Mouse (Mus musculus): ENCODE results near the gene Ceacam16. TPM values are rescaled to one million over a fixed set of nuclear protein-coding genes. Genes with fewer than 3 reads are reported as not detected.
A peak's percentile ranks its signal among the peaks of the same experiment; 100 is the strongest.

Ceacam16 gene
- polyA plus RNA-seq, 1 experiment from 2014 or later: not detected

- ATAC-seq (ENCODE audit: low read depth): no peak
Measured at GRCm38 (mm10) chr7:19834055-19834454, 27.0 kb downstream of the Ceacam16 start.

GRCm38 (mm10) chr7:19831837-19832236, 29.3 kb downstream of the Ceacam16 start:
- H3K4me1 ChIP-seq (ENCODE audit: control insufficient read depth, low read depth, low read length): peaks cover 9% of the 10 kb centered on the region
- H3K9ac ChIP-seq (ENCODE audit: low read depth, low read length): no peak overlapping the region
- no peak overlapping the region for H3K27ac ChIP-seq (ENCODE audit: low read length)
- 50% methylated on average over 9 of the region's 9 CpGs for WGBS (ENCODE audit: insufficient replicate concordance)
- H3K9me3 ChIP-seq (replicated peaks; ENCODE audit: control insufficient read depth, low read length): no peaks in the 10 kb centered on the region
- no peaks in the 10 kb centered on the region for H3K27me3 ChIP-seq (ENCODE audit: control insufficient read depth, insufficient read depth, low read depth, low read length)
- H3K4me2 ChIP-seq (ENCODE audit: low read depth, low read length): no peak overlapping the region
- no peak for ATAC-seq (ENCODE audit: low read depth)
- H3K36me3 ChIP-seq (ENCODE audit: control insufficient read depth, insufficient read depth): no peaks in the 10 kb centered on the region
- no peak overlapping the region for H3K4me3 ChIP-seq (ENCODE audit: low read depth, low read length)

More at GRCm38 (mm10) chr7:19834055-19834454, 27.0 kb downstream of the Ceacam16 start:
- no peak overlapping the region for H3K4me2 ChIP-seq (ENCODE audit: low read depth, low read length)
- 56% methylated on average over 3 of the region's 3 CpGs for WGBS (ENCODE audit: insufficient replicate concordance)
- H3K27ac ChIP-seq (ENCODE audit: low read length): no peak overlapping the region
- no peaks in the 10 kb centered on the region for H3K27me3 ChIP-seq (ENCODE audit: control insufficient read depth, insufficient read depth, low read depth, low read length)
- H3K9ac ChIP-seq (ENCODE audit: low read depth, low read length): no peak overlapping the region
- no peaks in the 10 kb centered on the region for H3K36me3 ChIP-seq (ENCODE audit: control insufficient read depth, insufficient read depth)
- H3K9me3 ChIP-seq (replicated peaks; ENCODE audit: control insufficient read depth, low read length): no peaks in the 10 kb centered on the region
- H3K4me3 ChIP-seq (ENCODE audit: low read depth, low read length): no peak overlapping the region
- H3K4me1 ChIP-seq (ENCODE audit: control insufficient read depth, low read depth, low read length): peaks cover 9% of the 10 kb centered on the region

- H3K4me2 ChIP-seq (ENCODE audit: low read depth, low read length): 0 out of 2 replicates have a peak overlapping the region, but pooled peaks have one; percentile 7
- H3K27ac ChIP-seq (ENCODE audit: low read length): no peak overlapping the region
- no peak overlapping the region for H3K4me3 ChIP-seq (ENCODE audit: low read depth, low read length)
- peak; percentile 86 for ATAC-seq (ENCODE audit: low read depth)
- no peaks in the 10 kb centered on the region for H3K36me3 ChIP-seq (ENCODE audit: control insufficient read depth, insufficient read depth)
- 15% methylated on average over 13 of the region's 13 CpGs for WGBS (ENCODE audit: insufficient replicate concordance)
- no peak overlapping the region for H3K9ac ChIP-seq (ENCODE audit: low read depth, low read length)
- no peaks in the 10 kb centered on the region for H3K27me3 ChIP-seq (ENCODE audit: control insufficient read depth, insufficient read depth, low read depth, low read length)
- H3K9me3 ChIP-seq (replicated peaks; ENCODE audit: control insufficient read depth, low read length): no peaks in the 10 kb centered on the region
- peaks cover 9% of the 10 kb centered on the region for H3K4me1 ChIP-seq (ENCODE audit: control insufficient read depth, low read depth, low read length)
Measured at GRCm38 (mm10) chr7:19830682-19831156, 30.4 kb downstream of the Ceacam16 start.

GRCm38 (mm10) chr7:19829694-19830093, 31.4 kb downstream of the Ceacam16 start:
- H3K4me2 ChIP-seq (ENCODE audit: low read depth, low read length): no peak overlapping the region

GRCm38 (mm10) chr7:19826756-19827155, 34.3 kb downstream of the Ceacam16 start:
- peaks cover 18% of the 10 kb centered on the region for H3K4me1 ChIP-seq (ENCODE audit: control insufficient read depth, low read depth, low read length)
- H3K36me3 ChIP-seq (ENCODE audit: control insufficient read depth, insufficient read depth): no peaks in the 10 kb centered on the region
- H3K27me3 ChIP-seq (ENCODE audit: control insufficient read depth, insufficient read depth, low read depth, low read length): peaks cover 16% of the 10 kb centered on the region
- no peak overlapping the region for H3K4me3 ChIP-seq (ENCODE audit: low read depth, low read length)
- H3K9me3 ChIP-seq (replicated peaks; ENCODE audit: control insufficient read depth, low read length): no peaks in the 10 kb centered on the region
- H3K4me2 ChIP-seq (ENCODE audit: low read depth, low read length): no peak overlapping the region
- H3K9ac ChIP-seq (ENCODE audit: low read depth, low read length): no peak overlapping the region
- WGBS (ENCODE audit: insufficient replicate concordance): 67% methylated on average over 6 of the region's 6 CpGs
- no peak overlapping the region for H3K27ac ChIP-seq (ENCODE audit: low read length)
- no peak for ATAC-seq (ENCODE audit: low read depth)

More at GRCm38 (mm10) chr7:19829694-19830093, 31.4 kb downstream of the Ceacam16 start:
- ATAC-seq (ENCODE audit: low read depth): no peak
- Histone ChIP-seq H3K36me3 (ENCODE audit: control insufficient read depth, insufficient read depth) (no peaks in the 10 kb centered on the region), H3K27me3 (ENCODE audit: control insufficient read depth, insufficient read depth, low read depth, low read length) (no peaks in the 10 kb centered on the region), H3K4me1 (ENCODE audit: control insufficient read depth, low read depth, low read length) (peaks cover 9% of the 10 kb centered on the region), H3K9ac (ENCODE audit: low read depth, low read length) (no peak overlapping the region), H3K9me3 (replicated peaks; ENCODE audit: control insufficient read depth, low read length) (no peaks in the 10 kb centered on the region), H3K27ac (ENCODE audit: low read length) (no peak overlapping the region), H3K4me3 (ENCODE audit: low read depth, low read length) (no peak overlapping the region)
- WGBS (ENCODE audit: insufficient replicate concordance): 59% methylated on average over 3 of the region's 3 CpGs

- peak; percentile 87 for ATAC-seq (ENCODE audit: low read depth)
- peak overlapping the region; percentile 65 for H3K4me2 ChIP-seq (ENCODE audit: low read depth, low read length)
- peak overlapping the region; percentile 85 for H3K27ac ChIP-seq (ENCODE audit: low read length)
- peaks cover 17% of the 10 kb centered on the region for H3K27me3 ChIP-seq (ENCODE audit: control insufficient read depth, insufficient read depth, low read depth, low read length)
- peaks cover 9% of the 10 kb centered on the region for H3K4me1 ChIP-seq (ENCODE audit: control insufficient read depth, low read depth, low read length)
- 15% methylated on average over 26 of the region's 26 CpGs for WGBS (ENCODE audit: insufficient replicate concordance)
- no peak overlapping the region for H3K9ac ChIP-seq (ENCODE audit: low read depth, low read length)
- H3K4me3 ChIP-seq (ENCODE audit: low read depth, low read length): 0 out of 2 replicates have a peak overlapping the region, but pooled peaks have one; percentile 12
- H3K9me3 ChIP-seq (replicated peaks; ENCODE audit: control insufficient read depth, low read length): no peaks in the 10 kb centered on the region
- H3K36me3 ChIP-seq (ENCODE audit: control insufficient read depth, insufficient read depth): no peaks in the 10 kb centered on the region
Measured at GRCm38 (mm10) chr7:19824182-19824973, 36.7 kb downstream of the Ceacam16 start.

GRCm38 (mm10) chr7:19823256-19824181, 37.6 kb downstream of the Ceacam16 start:
- Histone ChIP-seq H3K4me2 (ENCODE audit: low read depth, low read length) (peak overlapping the region; percentile 65), H3K9me3 (replicated peaks; ENCODE audit: control insufficient read depth, low read length) (no peaks in the 10 kb centered on the region), H3K36me3 (ENCODE audit: control insufficient read depth, insufficient read depth) (no peaks in the 10 kb centered on the region), H3K4me3 (ENCODE audit: low read depth, low read length) (no peak overlapping the region; the same call in 1 of the 2 replicates), H3K27me3 (ENCODE audit: control insufficient read depth, insufficient read depth, low read depth, low read length) (peaks cover 17% of the 10 kb centered on the region), H3K4me1 (ENCODE audit: control insufficient read depth, low read depth, low read length) (peaks cover 9% of the 10 kb centered on the region), H3K27ac (ENCODE audit: low read length) (peak overlapping the region; percentile 79), H3K9ac (ENCODE audit: low read depth, low read length) (no peak overlapping the region)
- WGBS (ENCODE audit: insufficient replicate concordance): 12% methylated on average over 16 of the region's 16 CpGs
- no peak for ATAC-seq (ENCODE audit: low read depth)

- ATAC-seq (ENCODE audit: low read depth): peak; percentile 32
- H3K4me1 ChIP-seq (ENCODE audit: control insufficient read depth, low read depth, low read length): peaks cover 15% of the 10 kb centered on the region
- peak within 1 kb of the TSS; percentile 66 for H3K9ac ChIP-seq (ENCODE audit: low read depth, low read length)
Measured at GRCm38 (mm10) chr7:19822604-19823058, 38.5 kb downstream of the Ceacam16 start, which contains the start of gene Bcl3. Bcl3 (minus strand) TSS chr7:19822770.

More at GRCm38 (mm10) chr7:19822604-19823058, 38.5 kb downstream of the Ceacam16 start, which contains the start of gene Bcl3:
- Histone ChIP-seq H3K36me3 (ENCODE audit: control insufficient read depth, insufficient read depth) (no peaks in the 10 kb centered on the region), H3K9me3 (replicated peaks; ENCODE audit: control insufficient read depth, low read length) (no peaks in the 10 kb centered on the region), H3K27me3 (ENCODE audit: control insufficient read depth, insufficient read depth, low read depth, low read length) (peaks cover 17% of the 10 kb centered on the region), H3K4me2 (ENCODE audit: low read depth, low read length) (peak within 1 kb of the TSS; percentile 65), H3K27ac (ENCODE audit: low read length) (peak within 1 kb of the TSS; percentile 79), H3K4me3 (ENCODE audit: low read depth, low read length) (peak within 1 kb of the TSS; percentile 62)
- WGBS (ENCODE audit: insufficient replicate concordance): under 1% methylated on average over 29 of the region's 42 CpGs

Data from liver, embryonic 16.5 days (tissue).